Mouse (Mus musculus): ENCODE measurements around the gene Polr1c. TPM values are rescaled to one million over a fixed set of nuclear protein-coding genes. Genes with fewer than 3 reads are reported as not detected.

The Polr1c gene
- polyA plus RNA-seq, 1 experiment from 2014 or later, result 48.0 TPM

GRCm38 (mm10) chr17:46265502-46265901 lies 17.6 kb upstream of the Polr1c start:
- peaks cover 19% of the 10 kb centered on the region for H3K36me3 ChIP-seq (ENCODE audit: control insufficient read depth, insufficient read depth, low read length)
- 80% methylated on average over 12 of the region's 12 CpGs for WGBS

GRCm38 (mm10) chr17:46262201-46262694 lies 14.4 kb upstream of the Polr1c start:
- no peaks in the 10 kb centered on the region for H3K9me3 ChIP-seq (ENCODE audit: control insufficient read depth, low read length)
- TF ChIP-seq EP300 (optimal IDR thresholded peaks at IDR 0.05), result no peak
- no peak for TF ChIP-seq CTCF (IDR thresholded peaks at IDR 0.05; ENCODE audit: low read depth)
- no peaks in the 10 kb centered on the region for H3K27me3 ChIP-seq (ENCODE audit: control insufficient read depth, insufficient read depth, low read length)
- DNase-seq (ENCODE audit: low spot score) (no peak), ATAC-seq (ENCODE audit: low FRiP score, low TSS enrichment) (no peak)
- 88% methylated on average over 5 of the region's 5 CpGs for WGBS
- no peak overlapping the region for H3K9ac ChIP-seq (ENCODE audit: low read length)
- H3K4me3 ChIP-seq (ENCODE audit: low read depth, low read length), result no peak overlapping the region
- no peak overlapping the region for H3K4me2 ChIP-seq (replicated peaks; ENCODE audit: low read depth)
- H3K36me3 ChIP-seq (ENCODE audit: control insufficient read depth, insufficient read depth, low read length), result peaks cover 30% of the 10 kb centered on the region
- no peaks in the 10 kb centered on the region for H3K4me1 ChIP-seq (replicated peaks; ENCODE audit: control insufficient read depth, insufficient read depth)
- H3K27ac ChIP-seq (replicated peaks), result no peak overlapping the region

More at GRCm38 (mm10) chr17:46265502-46265901, 17.6 kb upstream of the Polr1c start:
- H3K4me1 ChIP-seq (replicated peaks; ENCODE audit: control insufficient read depth, insufficient read depth), result no peaks in the 10 kb centered on the region
- no peaks in the 10 kb centered on the region for H3K27me3 ChIP-seq (ENCODE audit: control insufficient read depth, insufficient read depth, low read length)
- H3K9me3 ChIP-seq (ENCODE audit: control insufficient read depth, low read length), result no peaks in the 10 kb centered on the region
- TF ChIP-seq EP300 (optimal IDR thresholded peaks at IDR 0.05), result no peak
- no peak for TF ChIP-seq CTCF (IDR thresholded peaks at IDR 0.05; ENCODE audit: low read depth)
- no peak for ATAC-seq (ENCODE audit: low FRiP score, low TSS enrichment)
- DNase-seq (ENCODE audit: low spot score), result no peak
- H3K4me3 ChIP-seq (ENCODE audit: low read depth, low read length), result no peak overlapping the region
- H3K9ac ChIP-seq (ENCODE audit: low read length), result no peak overlapping the region
- H3K4me2 ChIP-seq (replicated peaks; ENCODE audit: low read depth), result no peak overlapping the region
- no peak overlapping the region for H3K27ac ChIP-seq (replicated peaks)

GRCm38 (mm10) chr17:46259675-46260074 lies 11.8 kb upstream of the Polr1c start:
- H3K4me1 ChIP-seq (replicated peaks; ENCODE audit: control insufficient read depth, insufficient read depth), result no peaks in the 10 kb centered on the region
- DNase-seq (ENCODE audit: low spot score) (no peak), ATAC-seq (ENCODE audit: low FRiP score, low TSS enrichment) (no peak)
- H3K36me3 ChIP-seq (ENCODE audit: control insufficient read depth, insufficient read depth, low read length), result peaks cover 29% of the 10 kb centered on the region
- no peak overlapping the region for H3K4me2 ChIP-seq (replicated peaks; ENCODE audit: low read depth)
- H3K9me3 ChIP-seq (ENCODE audit: control insufficient read depth, low read length), result no peaks in the 10 kb centered on the region
- no peaks in the 10 kb centered on the region for H3K27me3 ChIP-seq (ENCODE audit: control insufficient read depth, insufficient read depth, low read length)
- H3K9ac ChIP-seq (ENCODE audit: low read length), result no peak overlapping the region
- TF ChIP-seq EP300 (optimal IDR thresholded peaks at IDR 0.05) (no peak), CTCF (IDR thresholded peaks at IDR 0.05; ENCODE audit: low read depth) (no peak)
- WGBS, result 89% methylated on average over 17 of the region's 17 CpGs
- no peak overlapping the region for H3K27ac ChIP-seq (replicated peaks)
- no peak overlapping the region for H3K4me3 ChIP-seq (ENCODE audit: low read depth, low read length)

- peaks cover 21% of the 10 kb centered on the region for H3K36me3 ChIP-seq (ENCODE audit: control insufficient read depth, insufficient read depth, low read length)
- no peak overlapping the region for H3K9ac ChIP-seq (ENCODE audit: low read length)
- H3K9me3 ChIP-seq (ENCODE audit: control insufficient read depth, low read length), result no peaks in the 10 kb centered on the region
- no peak for TF ChIP-seq EP300 (optimal IDR thresholded peaks at IDR 0.05)
- no peak for TF ChIP-seq CTCF (IDR thresholded peaks at IDR 0.05; ENCODE audit: low read depth)
- no peak overlapping the region for H3K4me3 ChIP-seq (ENCODE audit: low read depth, low read length)
- no peak overlapping the region for H3K27ac ChIP-seq (replicated peaks)
- no peaks in the 10 kb centered on the region for H3K4me1 ChIP-seq (replicated peaks; ENCODE audit: control insufficient read depth, insufficient read depth)
- no peak for ATAC-seq (ENCODE audit: low FRiP score, low TSS enrichment)
- DNase-seq (ENCODE audit: low spot score), result no peak
- no peak overlapping the region for H3K4me2 ChIP-seq (replicated peaks; ENCODE audit: low read depth)
- WGBS, result 86% methylated on average over 30 of the region's 30 CpGs
- no peaks in the 10 kb centered on the region for H3K27me3 ChIP-seq (ENCODE audit: control insufficient read depth, insufficient read depth, low read length)
Measured at GRCm38 (mm10) chr17:46258279-46259053, 10.6 kb upstream of the Polr1c start.

GRCm38 (mm10) chr17:46255147-46255546 lies 7.3 kb upstream of the Polr1c start:
- no peak for ATAC-seq (ENCODE audit: low FRiP score, low TSS enrichment)
- H3K36me3 ChIP-seq (ENCODE audit: control insufficient read depth, insufficient read depth, low read length), result peaks cover 21% of the 10 kb centered on the region
- no peak overlapping the region for H3K27ac ChIP-seq (replicated peaks)
- H3K9me3 ChIP-seq (ENCODE audit: control insufficient read depth, low read length), result no peaks in the 10 kb centered on the region
- no peaks in the 10 kb centered on the region for H3K4me1 ChIP-seq (replicated peaks; ENCODE audit: control insufficient read depth, insufficient read depth)
- no peak overlapping the region for H3K4me2 ChIP-seq (replicated peaks; ENCODE audit: low read depth)
- H3K4me3 ChIP-seq (ENCODE audit: low read depth, low read length), result no peak overlapping the region
- H3K27me3 ChIP-seq (ENCODE audit: control insufficient read depth, insufficient read depth, low read length), result no peaks in the 10 kb centered on the region
- H3K9ac ChIP-seq (ENCODE audit: low read length), result no peak overlapping the region
- no peak for DNase-seq (ENCODE audit: low spot score)
- no peak for TF ChIP-seq CTCF (IDR thresholded peaks at IDR 0.05; ENCODE audit: low read depth)
- no peak for TF ChIP-seq EP300 (optimal IDR thresholded peaks at IDR 0.05)
- WGBS, result 22% methylated on average over 6 of the region's 6 CpGs

GRCm38 (mm10) chr17:46254106-46254505 lies 6.3 kb upstream of the Polr1c start:
- ATAC-seq (ENCODE audit: low FRiP score, low TSS enrichment), result peak; percentile 10
- under 1% methylated on average over 31 of the region's 54 CpGs for WGBS
- TF ChIP-seq CTCF (IDR thresholded peaks at IDR 0.05; ENCODE audit: low read depth), result no peak
- no peak for TF ChIP-seq EP300 (optimal IDR thresholded peaks at IDR 0.05)
- Histone ChIP-seq H3K27me3 (ENCODE audit: control insufficient read depth, insufficient read depth, low read length) (no peaks in the 10 kb centered on the region), H3K36me3 (ENCODE audit: control insufficient read depth, insufficient read depth, low read length) (peaks cover 24% of the 10 kb centered on the region), H3K9me3 (ENCODE audit: control insufficient read depth, low read length) (no peaks in the 10 kb centered on the region), H3K4me1 (replicated peaks; ENCODE audit: control insufficient read depth, insufficient read depth) (0 out of 2 replicates have a peak, but pooled peaks cover 2% of the 10 kb centered on the region), H3K27ac (replicated peaks) (no peak overlapping the region), H3K9ac (ENCODE audit: low read length) (peak overlapping the region; percentile 53), H3K4me3 (ENCODE audit: low read depth, low read length) (peak overlapping the region; percentile 58), H3K4me2 (replicated peaks; ENCODE audit: low read depth) (peak overlapping the region; percentile 98)
- DNase-seq (ENCODE audit: low spot score), result no peak

All from stomach, postnatal 0 days (tissue).